Mouse (Mus musculus): ENCODE measurements at regions not wholly inside any gene's neighbourhood (a gene's known extent, or its start where the extent isn't known, plus 50 kb on each side); places are given as distances from the start of the nearest gene placed in this dataset.

GRCm38 (mm10) chr3:17794251-17795061, 153.8 kb upstream of the Cypt12 start:
- H3K36me3 ChIP-seq (replicated peaks; ENCODE audit: insufficient read depth, low read length) = no peaks in the 10 kb centered on the region
- H3K27me3 ChIP-seq (ENCODE audit: insufficient read depth, low read length) = peaks cover 63% of the 10 kb centered on the region
- no peaks in the 10 kb centered on the region for H3K4me1 ChIP-seq (ENCODE audit: insufficient read depth)
- no peak for DNase-seq
- no peaks in the 10 kb centered on the region for H3K9me3 ChIP-seq (ENCODE audit: low read length)
- no peak for TF ChIP-seq CTCF (IDR thresholded peaks at IDR 0.05; ENCODE audit: low read depth)
- TF ChIP-seq EP300 (IDR thresholded peaks at IDR 0.05; ENCODE audit: low read depth) = no peak
- ATAC-seq = no peak
- no peak overlapping the region for H3K4me3 ChIP-seq (ENCODE audit: low read depth, low read length)
- no peak overlapping the region for H3K9ac ChIP-seq (replicated peaks)
- H3K4me2 ChIP-seq (ENCODE audit: low read depth, low read length) = no peak overlapping the region
- no peak overlapping the region for H3K27ac ChIP-seq (ENCODE audit: low read depth)
- WGBS (ENCODE audit: insufficient replicate concordance) = 2% methylated on average over 46 of the region's 46 CpGs

DNA sequence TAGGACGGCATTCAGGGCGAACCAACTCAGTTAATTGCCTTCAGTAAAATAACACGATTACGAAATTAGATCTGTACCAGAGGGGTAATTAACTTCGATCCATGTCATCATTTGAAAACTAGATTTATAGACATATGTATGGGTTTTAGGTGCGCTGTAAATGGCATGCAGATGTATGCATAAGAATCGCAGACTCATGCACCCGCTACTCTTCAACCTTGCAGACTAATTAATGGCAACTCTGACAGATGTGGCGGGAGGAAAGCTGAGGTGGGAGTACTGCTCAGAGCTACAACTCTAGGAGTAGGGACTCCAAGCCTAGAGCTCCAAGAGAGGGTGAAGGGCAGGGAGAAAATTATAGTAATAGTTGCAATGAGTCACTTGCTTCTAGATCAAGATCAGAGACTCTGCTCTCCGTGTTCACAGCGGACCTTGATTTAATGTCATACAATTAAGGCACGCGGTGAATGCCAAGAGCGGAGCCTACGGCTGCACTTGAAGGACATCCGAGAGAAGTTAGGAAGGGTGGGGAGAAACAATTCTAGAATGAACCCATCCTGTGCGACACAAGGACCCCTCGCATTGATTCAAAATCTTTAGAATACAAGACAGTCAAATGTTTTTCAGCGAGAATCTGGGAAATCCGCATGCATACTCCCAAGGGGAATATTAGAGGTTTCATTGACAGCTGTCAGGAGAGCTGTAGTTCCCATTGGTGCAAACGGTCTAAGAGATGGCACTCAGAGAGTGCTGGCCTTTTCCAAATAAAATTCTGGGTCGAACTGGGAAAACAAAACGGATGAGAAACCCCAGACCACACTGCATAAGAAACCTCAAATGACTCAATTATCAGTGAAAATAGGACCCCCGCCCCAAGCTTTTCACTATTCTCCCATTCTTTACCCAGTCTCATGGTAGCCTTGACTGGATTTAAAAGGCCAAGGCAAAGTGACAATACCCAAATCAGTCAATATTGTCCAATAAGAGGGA, 152.6 kb upstream of the Cypt12 start:
- 6% methylated on average over 24 of the region's 24 CpGs for WGBS (ENCODE audit: insufficient replicate concordance)
- DNase-seq = no peak
- no peak overlapping the region for H3K4me3 ChIP-seq (ENCODE audit: low read depth, low read length)
- no peak overlapping the region for H3K27ac ChIP-seq (ENCODE audit: low read depth)
- no peaks in the 10 kb centered on the region for H3K36me3 ChIP-seq (replicated peaks; ENCODE audit: insufficient read depth, low read length)
- no peaks in the 10 kb centered on the region for H3K4me1 ChIP-seq (ENCODE audit: insufficient read depth)
- H3K9ac ChIP-seq (replicated peaks) = no peak overlapping the region
- no peak for TF ChIP-seq CTCF (IDR thresholded peaks at IDR 0.05; ENCODE audit: low read depth)
- TF ChIP-seq EP300 (IDR thresholded peaks at IDR 0.05; ENCODE audit: low read depth) = no peak
- H3K9me3 ChIP-seq (ENCODE audit: low read length) = no peaks in the 10 kb centered on the region
- H3K27me3 ChIP-seq (ENCODE audit: insufficient read depth, low read length) = peaks cover 59% of the 10 kb centered on the region
- H3K4me2 ChIP-seq (ENCODE audit: low read depth, low read length) = no peak overlapping the region
- no peak for ATAC-seq

- Histone ChIP-seq H3K4me2 (ENCODE audit: low read depth, low read length) (no peak overlapping the region), H3K4me3 (ENCODE audit: low read depth, low read length) (no peak overlapping the region), H3K27me3 (ENCODE audit: insufficient read depth, low read length) (peaks cover 49% of the 10 kb centered on the region), H3K9me3 (ENCODE audit: low read length) (no peaks in the 10 kb centered on the region), H3K27ac (ENCODE audit: low read depth) (no peak overlapping the region), H3K36me3 (replicated peaks; ENCODE audit: insufficient read depth, low read length) (no peaks in the 10 kb centered on the region), H3K4me1 (ENCODE audit: insufficient read depth) (no peaks in the 10 kb centered on the region), H3K9ac (replicated peaks) (no peak overlapping the region)
- no peak for DNase-seq
- ATAC-seq = no peak
- WGBS (ENCODE audit: insufficient replicate concordance) = 12% methylated on average over 3 of the region's 3 CpGs
- TF ChIP-seq CTCF (IDR thresholded peaks at IDR 0.05; ENCODE audit: low read depth) (no peak), EP300 (IDR thresholded peaks at IDR 0.05; ENCODE audit: low read depth) (no peak)
Measured at GRCm38 (mm10) chr3:17796766-17797165, 151.4 kb upstream of the Cypt12 start.

DNA sequence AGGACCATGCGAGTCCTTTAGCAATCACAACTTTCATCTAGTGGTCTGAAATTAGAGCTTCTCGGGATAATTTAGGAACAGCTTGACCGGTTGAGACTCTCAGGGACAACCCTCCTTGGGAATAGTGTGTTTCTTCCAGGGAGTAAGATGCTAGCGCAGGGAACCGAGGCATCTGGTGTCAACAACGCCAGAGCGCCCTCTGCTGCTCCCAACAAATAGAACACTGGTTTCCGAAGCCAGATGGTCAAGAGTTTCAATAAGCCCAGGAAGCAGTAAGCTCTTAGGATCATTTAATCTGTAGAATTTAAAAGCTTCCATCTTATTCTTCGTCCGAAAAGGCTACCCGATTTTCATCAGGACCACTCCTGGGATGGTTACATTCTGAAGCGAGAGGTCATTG, 149.8 kb upstream of the Cypt12 start:
- whole genome bisulfite sequencing (ENCODE audit: insufficient replicate concordance) = 6% methylated on average over 12 of the region's 12 CpGs
- Histone ChIP-seq H3K4me1 (ENCODE audit: insufficient read depth) (no peaks in the 10 kb centered on the region), H3K27ac (ENCODE audit: low read depth) (no peak overlapping the region), H3K4me3 (ENCODE audit: low read depth, low read length) (no peak overlapping the region), H3K9me3 (ENCODE audit: low read length) (no peaks in the 10 kb centered on the region), H3K4me2 (ENCODE audit: low read depth, low read length) (no peak overlapping the region), H3K27me3 (ENCODE audit: insufficient read depth, low read length) (peaks cover 38% of the 10 kb centered on the region), H3K9ac (replicated peaks) (no peak overlapping the region), H3K36me3 (replicated peaks; ENCODE audit: insufficient read depth, low read length) (no peaks in the 10 kb centered on the region)
- ATAC-seq (no peak), DNase-seq (peak; percentile 27)
- peak; percentile 50 for TF ChIP-seq CTCF (IDR thresholded peaks at IDR 0.05; ENCODE audit: low read depth)
- no peak for TF ChIP-seq EP300 (IDR thresholded peaks at IDR 0.05; ENCODE audit: low read depth)

DNA sequence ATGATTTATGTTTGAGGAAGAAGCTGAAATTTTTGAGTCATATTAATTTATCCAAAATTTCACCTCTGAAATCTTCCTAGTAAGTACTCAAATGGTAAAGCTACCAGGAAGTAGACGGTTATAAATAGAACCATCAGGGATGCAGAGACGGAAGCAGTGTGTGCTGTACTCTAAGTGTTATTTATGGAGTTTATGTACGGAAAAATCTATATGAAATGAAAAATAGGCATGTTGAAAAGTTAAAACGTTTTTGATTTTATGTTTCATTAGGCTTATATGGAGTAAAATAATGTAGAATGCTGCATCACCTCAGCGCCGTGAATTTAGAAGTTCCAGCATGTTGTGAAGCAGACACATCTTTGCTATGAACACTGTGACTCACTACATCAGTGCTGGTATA, 149.1 kb upstream of the Cypt12 start:
- Histone ChIP-seq H3K27me3 (ENCODE audit: insufficient read depth, low read length) (peaks cover 31% of the 10 kb centered on the region), H3K4me3 (ENCODE audit: low read depth, low read length) (no peak overlapping the region), H3K4me2 (ENCODE audit: low read depth, low read length) (no peak overlapping the region), H3K9me3 (ENCODE audit: low read length) (no peaks in the 10 kb centered on the region), H3K9ac (replicated peaks) (no peak overlapping the region), H3K4me1 (ENCODE audit: insufficient read depth) (no peaks in the 10 kb centered on the region), H3K36me3 (replicated peaks; ENCODE audit: insufficient read depth, low read length) (no peaks in the 10 kb centered on the region), H3K27ac (ENCODE audit: low read depth) (no peak overlapping the region)
- 27% methylated on average over 6 of the region's 6 CpGs for WGBS (ENCODE audit: insufficient replicate concordance)
- TF ChIP-seq EP300 (IDR thresholded peaks at IDR 0.05; ENCODE audit: low read depth) (no peak), CTCF (IDR thresholded peaks at IDR 0.05; ENCODE audit: low read depth) (no peak)
- DNase-seq (no peak), ATAC-seq (no peak)

- Histone ChIP-seq H3K4me2 (ENCODE audit: low read depth, low read length) (no peak overlapping the region), H3K27ac (ENCODE audit: low read depth) (no peak overlapping the region), H3K36me3 (replicated peaks; ENCODE audit: insufficient read depth, low read length) (no peaks in the 10 kb centered on the region), H3K9ac (replicated peaks) (no peak overlapping the region), H3K27me3 (ENCODE audit: insufficient read depth, low read length) (peaks cover 14% of the 10 kb centered on the region), H3K9me3 (ENCODE audit: low read length) (no peaks in the 10 kb centered on the region), H3K4me3 (ENCODE audit: low read depth, low read length) (no peak overlapping the region), H3K4me1 (ENCODE audit: insufficient read depth) (no peaks in the 10 kb centered on the region)
- WGBS (ENCODE audit: insufficient replicate concordance) = 57% methylated on average over 2 of the region's 2 CpGs
- no peak for DNase-seq
- ATAC-seq = no peak
- TF ChIP-seq EP300 (IDR thresholded peaks at IDR 0.05; ENCODE audit: low read depth) = no peak
- TF ChIP-seq CTCF (IDR thresholded peaks at IDR 0.05; ENCODE audit: low read depth) = no peak
Measured at GRCm38 (mm10) chr3:17800810-17801209, 147.4 kb upstream of the Cypt12 start.

All from liver, postnatal 0 days (tissue).